Mouse (Mus musculus): ENCODE data around the gene Tmem119. TPM values are rescaled to one million over a fixed set of nuclear protein-coding genes. Genes with fewer than 3 reads are reported as not detected.

Gene Tmem119
- polyA plus RNA-seq, 1 experiment from 2014 or later: 107 TPM

DNA sequence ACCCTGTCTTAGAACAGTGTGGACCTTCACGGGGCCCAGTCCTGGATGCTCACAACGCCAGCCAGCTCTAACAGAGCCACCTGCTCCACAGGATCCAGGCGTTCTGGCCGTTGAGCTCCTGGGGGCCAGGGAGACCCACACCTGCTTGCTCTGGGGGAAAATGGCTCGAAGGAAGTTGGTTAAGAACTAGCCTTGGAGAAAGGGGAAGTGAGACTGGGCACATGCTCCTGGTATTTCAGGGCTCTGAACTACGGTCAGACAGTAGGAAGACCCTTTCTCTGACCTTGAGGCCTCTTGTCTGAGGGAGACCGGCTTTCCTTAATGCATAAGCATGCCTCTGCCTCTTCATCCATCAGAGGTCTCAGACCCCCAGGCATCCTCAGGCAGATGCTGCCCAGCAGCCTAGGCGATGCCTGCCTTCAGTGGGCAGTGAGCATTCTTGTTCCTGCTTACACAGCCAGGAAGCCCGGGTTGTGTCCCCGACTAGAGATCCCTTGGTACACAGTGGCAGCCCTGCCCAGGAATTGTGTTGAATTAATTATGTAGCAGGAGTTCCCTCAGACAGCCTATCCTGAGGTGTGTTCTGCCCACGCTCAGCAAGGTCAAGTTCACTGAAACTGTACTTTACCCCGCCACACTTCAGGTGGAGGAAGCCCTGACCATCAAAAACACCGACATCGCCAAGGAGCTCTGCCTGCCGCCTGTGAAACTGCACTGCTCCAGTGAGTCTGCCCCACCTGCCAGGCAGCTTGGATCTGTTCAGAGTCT lies 24.0 kb downstream of the Tmem119 start:
- ATAC-seq (no peak), DNase-seq (ENCODE audit: low spot score) (peak; percentile 30)
- H3K4me2 ChIP-seq (replicated peaks; ENCODE audit: low read depth, low read length): no peak overlapping the region
- H3K36me3 ChIP-seq (ENCODE audit: insufficient read depth, low read length): peaks cover 22% of the 10 kb centered on the region
- no peaks in the 10 kb centered on the region for H3K9me3 ChIP-seq (ENCODE audit: low read length)
- no peaks in the 10 kb centered on the region for H3K27me3 ChIP-seq (replicated peaks; ENCODE audit: insufficient read depth, low read length)
- TF ChIP-seq CTCF (IDR thresholded peaks at IDR 0.05) (no peak), EP300 (IDR thresholded peaks at IDR 0.05) (no peak)
- H3K9ac ChIP-seq (replicated peaks; ENCODE audit: low read depth): no peak overlapping the region
- H3K4me1 ChIP-seq (ENCODE audit: insufficient read depth, low read depth, low read length): 0 out of 2 replicates have a peak, but pooled peaks cover 2% of the 10 kb centered on the region
- WGBS: 90% methylated on average over 15 of the region's 15 CpGs
- no peak overlapping the region for H3K4me3 ChIP-seq (ENCODE audit: low read depth, low read length)
- no peak overlapping the region for H3K27ac ChIP-seq (ENCODE audit: low read length)

DNA sequence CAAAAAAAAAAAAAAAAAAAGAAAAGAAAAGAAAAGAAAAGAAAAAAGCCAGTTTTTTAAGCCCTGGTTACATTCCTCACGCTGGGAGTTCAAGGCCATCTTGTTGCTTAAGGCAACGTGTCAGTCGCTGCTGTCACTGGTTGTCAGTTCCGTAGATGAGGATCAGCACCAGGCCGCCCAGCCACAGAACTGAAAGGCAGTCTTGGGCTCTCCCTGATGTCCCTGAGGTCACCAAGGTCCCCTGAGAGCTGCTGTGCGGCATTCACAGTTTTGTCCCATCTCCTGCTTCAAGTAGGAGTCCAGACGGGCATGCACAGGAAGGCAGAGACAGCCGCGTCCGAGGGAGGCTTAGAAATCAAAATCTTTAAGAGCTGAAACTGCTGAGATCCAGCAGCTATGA lies 24.7 kb downstream of the Tmem119 start:
- Histone ChIP-seq H3K4me1 (ENCODE audit: insufficient read depth, low read depth, low read length) (0 out of 2 replicates have a peak, but pooled peaks cover 2% of the 10 kb centered on the region), H3K36me3 (ENCODE audit: insufficient read depth, low read length) (peaks cover 22% of the 10 kb centered on the region), H3K27ac (ENCODE audit: low read length) (no peak overlapping the region), H3K9ac (replicated peaks; ENCODE audit: low read depth) (no peak overlapping the region), H3K4me2 (replicated peaks; ENCODE audit: low read depth, low read length) (no peak overlapping the region), H3K27me3 (replicated peaks; ENCODE audit: insufficient read depth, low read length) (no peaks in the 10 kb centered on the region), H3K9me3 (ENCODE audit: low read length) (no peaks in the 10 kb centered on the region), H3K4me3 (ENCODE audit: low read depth, low read length) (no peak overlapping the region)
- WGBS: 85% methylated on average over 10 of the region's 10 CpGs
- DNase-seq (ENCODE audit: low spot score): no peak
- no peak for TF ChIP-seq EP300 (IDR thresholded peaks at IDR 0.05)
- TF ChIP-seq CTCF (IDR thresholded peaks at IDR 0.05): no peak
- ATAC-seq: no peak

DNA sequence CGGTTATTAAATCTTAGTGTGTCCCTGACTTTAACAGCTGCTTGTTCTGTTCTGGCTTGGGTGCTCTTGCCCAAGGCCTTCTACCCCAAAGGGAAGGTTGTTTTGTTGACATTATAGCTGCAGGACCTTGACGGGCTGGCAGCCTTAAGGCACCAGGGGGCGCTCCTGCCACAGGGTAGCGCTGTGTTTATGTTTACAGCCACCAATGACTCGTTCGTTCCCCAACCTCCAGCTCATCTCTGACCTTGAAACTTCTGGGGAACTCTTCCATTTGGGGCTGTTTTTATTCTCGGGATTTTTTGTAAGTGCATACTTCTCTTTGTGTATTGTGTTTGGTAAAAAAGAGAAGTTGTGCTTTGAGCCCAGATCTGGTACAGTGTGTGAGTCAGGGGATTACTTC lies 26.7 kb downstream of the Tmem119 start:
- Histone ChIP-seq H3K9me3 (ENCODE audit: low read length) (no peaks in the 10 kb centered on the region), H3K9ac (replicated peaks; ENCODE audit: low read depth) (no peak overlapping the region; the same call in 1 of the 2 replicates), H3K4me1 (ENCODE audit: insufficient read depth, low read depth, low read length) (0 out of 2 replicates have a peak, but pooled peaks cover 2% of the 10 kb centered on the region), H3K4me3 (ENCODE audit: low read depth, low read length) (peak overlapping the region; percentile 86), H3K4me2 (replicated peaks; ENCODE audit: low read depth, low read length) (peak overlapping the region; percentile 85), H3K27ac (ENCODE audit: low read length) (peak overlapping the region; percentile 78), H3K27me3 (replicated peaks; ENCODE audit: insufficient read depth, low read length) (no peaks in the 10 kb centered on the region), H3K36me3 (ENCODE audit: insufficient read depth, low read length) (peaks cover 22% of the 10 kb centered on the region)
- TF ChIP-seq EP300 (IDR thresholded peaks at IDR 0.05) (no peak), CTCF (IDR thresholded peaks at IDR 0.05) (peak; percentile 96)
- WGBS: 0% methylated on average over 7 of the region's 7 CpGs
- ATAC-seq: peak; percentile 43
- peak; percentile 93 for DNase-seq (ENCODE audit: low spot score)

DNA sequence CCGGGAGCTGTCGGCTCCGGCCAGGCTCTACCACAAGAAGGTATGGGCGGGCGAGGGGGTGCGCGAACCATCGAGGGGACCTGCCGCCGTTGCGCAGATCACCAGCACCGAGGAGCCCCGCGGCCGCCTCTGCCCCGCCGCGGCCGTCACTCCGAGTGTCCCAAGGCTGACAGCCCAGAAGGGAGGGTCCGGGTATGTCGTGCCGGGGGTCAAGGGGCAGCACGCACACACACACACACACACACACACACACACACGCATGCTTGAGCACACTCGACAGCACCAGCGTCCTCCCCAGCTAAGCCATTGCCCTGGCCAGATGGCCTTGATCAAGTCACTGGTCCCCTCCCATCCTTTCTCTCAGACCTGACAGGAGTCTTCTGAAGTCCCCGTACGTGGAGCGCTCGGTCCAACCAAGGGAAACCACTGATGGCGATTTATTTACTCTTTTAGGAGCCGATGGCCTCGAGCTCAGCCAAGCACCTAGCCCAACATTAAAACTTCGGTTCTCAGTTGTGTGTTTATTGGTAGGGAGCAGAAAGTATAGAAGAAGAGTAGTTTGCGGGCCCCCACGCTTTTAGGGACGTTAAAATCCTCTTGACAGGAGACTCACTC lies 27.3 kb downstream of the Tmem119 start:
- no peaks in the 10 kb centered on the region for H3K9me3 ChIP-seq (ENCODE audit: low read length)
- no peaks in the 10 kb centered on the region for H3K27me3 ChIP-seq (replicated peaks; ENCODE audit: insufficient read depth, low read length)
- H3K27ac ChIP-seq (ENCODE audit: low read length): peak overlapping the region; percentile 78
- peak overlapping the region; percentile 59 for H3K9ac ChIP-seq (replicated peaks; ENCODE audit: low read depth)
- 0 out of 2 replicates have a peak, but pooled peaks cover 2% of the 10 kb centered on the region for H3K4me1 ChIP-seq (ENCODE audit: insufficient read depth, low read depth, low read length)
- DNase-seq (ENCODE audit: low spot score): peak; percentile 38
- H3K4me3 ChIP-seq (ENCODE audit: low read depth, low read length): peak overlapping the region; percentile 86
- TF ChIP-seq EP300 (IDR thresholded peaks at IDR 0.05): no peak
- no peak for TF ChIP-seq CTCF (IDR thresholded peaks at IDR 0.05)
- 2% methylated on average over 26 of the region's 38 CpGs for WGBS
- peak; percentile 20 for ATAC-seq
- peaks cover 16% of the 10 kb centered on the region; the same call in 1 of the 2 replicates for H3K36me3 ChIP-seq (ENCODE audit: insufficient read depth, low read length)
- peak overlapping the region; percentile 85 for H3K4me2 ChIP-seq (replicated peaks; ENCODE audit: low read depth, low read length)

DNA sequence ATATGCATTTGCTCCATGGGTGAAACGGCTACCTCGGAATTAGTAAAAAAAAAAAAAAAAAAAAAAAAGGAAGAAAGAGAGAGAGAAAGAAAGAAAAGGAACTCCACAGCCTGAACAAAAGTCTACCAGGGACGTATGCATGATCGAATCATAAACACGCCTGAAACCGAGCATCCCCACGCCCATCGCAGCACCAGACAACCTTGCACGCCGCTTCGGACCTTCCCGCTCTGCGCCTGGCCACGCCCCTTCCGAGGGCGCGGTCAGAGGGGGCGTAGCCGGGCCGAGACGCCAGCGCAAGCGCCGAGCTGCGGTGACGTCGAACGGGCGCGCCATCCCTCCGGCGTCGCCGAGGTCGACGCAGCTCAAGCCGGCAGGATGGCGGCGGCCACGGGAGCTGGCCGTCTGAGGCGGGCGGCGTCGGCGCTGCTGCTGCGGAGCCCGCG lies 27.8 kb downstream of the Tmem119 start, which contains the start of the genes Sart3 and Iscu:
Sart3 (minus strand) TSS at position 61 of the 446 bp plus-strand sequence.
Iscu (plus strand) TSS at position 299 of the 446 bp plus-strand sequence.
- Histone ChIP-seq H3K27ac (ENCODE audit: low read length) (peak within 1 kb of the TSS; percentile 95), H3K9ac (replicated peaks; ENCODE audit: low read depth) (peak within 1 kb of the TSS; percentile 80), H3K9me3 (ENCODE audit: low read length) (no peaks in the 10 kb centered on the region), H3K36me3 (ENCODE audit: insufficient read depth, low read length) (peaks cover 16% of the 10 kb centered on the region; the same call in 1 of the 2 replicates), H3K4me3 (ENCODE audit: low read depth, low read length) (peak within 1 kb of the TSS; percentile 86), H3K4me2 (replicated peaks; ENCODE audit: low read depth, low read length) (peak within 1 kb of the TSS; percentile 85), H3K27me3 (replicated peaks; ENCODE audit: insufficient read depth, low read length) (no peaks in the 10 kb centered on the region), H3K4me1 (ENCODE audit: insufficient read depth, low read depth, low read length) (0 out of 2 replicates have a peak, but pooled peaks cover 2% of the 10 kb centered on the region)
- TF ChIP-seq EP300 (IDR thresholded peaks at IDR 0.05): no peak
- TF ChIP-seq CTCF (IDR thresholded peaks at IDR 0.05): no peak
- peak; percentile 97 for DNase-seq (ENCODE audit: low spot score)
- ATAC-seq: peak; percentile 87
- WGBS: under 1% methylated on average over 44 of the region's 49 CpGs
